Mouse (Mus musculus): ENCODE results near the gene Whrn.

DNA sequence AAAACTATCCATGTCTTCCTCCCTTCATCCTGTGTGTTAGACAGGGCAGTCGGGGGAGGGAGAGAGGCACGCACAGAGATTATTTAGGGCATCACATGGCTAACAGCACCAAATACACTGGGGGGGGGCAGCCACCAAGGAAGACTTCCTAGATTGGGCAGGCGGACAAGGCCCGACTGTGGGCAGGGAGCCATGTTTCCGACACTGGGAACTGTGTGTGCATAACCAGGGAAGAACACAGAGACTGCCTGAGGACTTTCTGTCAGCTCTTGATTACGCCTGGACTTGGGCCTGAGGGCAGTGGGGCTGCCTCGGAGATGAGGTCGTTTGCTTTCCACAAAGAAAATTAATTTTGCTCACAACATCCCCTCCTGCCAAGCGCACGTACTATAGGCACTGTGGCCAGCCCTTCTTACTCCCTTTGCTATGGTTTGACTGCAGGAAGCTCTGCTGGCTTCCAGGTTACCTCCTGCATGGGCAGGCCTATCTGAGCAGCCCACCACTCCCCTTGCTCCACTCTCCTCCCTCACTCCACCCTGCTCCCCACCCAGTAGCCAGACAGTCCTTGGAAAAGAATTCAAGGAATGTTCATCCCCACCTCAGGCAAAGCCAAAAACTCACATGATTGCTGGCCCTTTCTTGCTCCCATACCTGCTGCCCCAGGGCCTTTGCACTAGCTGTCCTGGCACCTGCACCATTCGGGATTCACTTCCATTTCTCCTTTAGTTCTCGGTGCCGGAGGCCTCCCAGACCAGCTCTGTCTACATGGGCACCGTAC lies 75.5 kb downstream of the Whrn start:
- TF ChIP-seq POLR2A (IDR thresholded peaks at IDR 0.05; ENCODE audit: control insufficient read depth, low read depth, low read length) = no peak
- no peak for TF ChIP-seq CTCF (IDR thresholded peaks at IDR 0.05; ENCODE audit: control insufficient read depth, insufficient read depth, insufficient replicate concordance, low read depth, low read length)
